Mouse (Mus musculus): ENCODE data around the gene Gm17078. TPM values are rescaled to one million over a fixed set of nuclear protein-coding genes. Genes with fewer than 3 reads are reported as not detected.

Gene Gm17078
- polyA plus RNA-seq (2012; rRNA removed): not detected in 2 replicates

DNA sequence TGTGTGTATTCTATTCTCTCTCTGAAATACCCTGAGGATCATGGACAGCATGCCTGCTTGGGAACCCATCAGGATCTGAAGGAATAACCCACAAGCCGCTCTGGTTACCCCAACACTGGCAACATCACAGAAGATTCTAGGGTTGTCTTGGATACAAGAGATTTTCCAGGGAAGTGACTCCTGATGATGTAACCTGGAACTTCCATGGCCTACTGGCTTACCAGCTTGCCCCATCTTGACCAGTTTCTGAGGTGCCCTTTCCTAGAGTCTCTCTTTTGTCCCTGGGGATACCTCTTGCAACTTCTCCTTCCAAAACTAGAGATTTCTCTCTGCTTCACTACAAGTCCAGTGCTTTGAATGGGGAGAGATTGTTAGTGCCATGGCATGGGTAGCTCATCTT lies at the start of gene Gm17078:
TSS of gene Gm17078 (minus strand) at position 101 of the 400 bp plus-strand sequence.

DNA sequence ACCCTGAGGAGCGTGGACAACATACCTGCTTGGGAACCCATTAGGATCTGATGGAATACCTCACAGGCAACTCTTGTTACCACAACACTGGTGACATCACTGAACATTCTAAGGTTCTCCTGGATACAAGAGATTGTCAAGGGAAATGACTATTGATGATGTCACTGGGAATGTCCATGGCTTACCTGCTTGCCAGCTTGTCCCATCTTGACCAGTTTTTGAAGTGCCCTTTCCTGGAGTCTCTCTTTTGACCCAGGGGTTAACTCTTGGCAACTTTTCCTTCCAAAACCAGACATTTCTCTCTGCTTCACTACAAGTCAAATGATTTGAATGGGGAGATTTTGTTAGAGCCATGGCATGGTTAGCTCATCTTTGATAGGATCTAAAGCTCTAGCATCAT lies 24.5 kb upstream of the Gm17078 start, which contains the start of gene Gm4181:
TSS of gene Gm4181 (minus strand) at position 101 of the 400 bp plus-strand sequence.

DNA sequence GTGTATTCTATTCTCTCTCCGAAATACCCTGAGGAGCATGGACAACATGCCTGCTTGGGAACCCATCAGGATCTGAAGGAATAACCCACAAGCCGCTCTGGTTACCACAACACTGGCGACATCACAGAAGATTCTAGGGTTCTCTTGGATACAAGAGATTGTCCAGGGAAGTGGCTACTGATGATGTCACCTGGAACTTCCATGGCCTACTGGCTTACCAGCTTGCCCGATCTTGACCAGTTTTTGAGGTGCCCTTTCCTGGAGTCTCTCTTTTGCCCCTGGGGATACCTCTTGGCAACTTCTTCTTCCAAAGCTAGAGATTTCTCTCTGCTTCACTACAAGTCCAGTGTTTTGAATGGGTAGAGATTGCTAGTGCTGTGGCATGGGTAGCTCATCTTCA lies 19.1 kb downstream of the Gm17078 start, which contains the start of gene Gm17174:
TSS of gene Gm17174 (minus strand) at position 101 of the 400 bp plus-strand sequence.

DNA sequence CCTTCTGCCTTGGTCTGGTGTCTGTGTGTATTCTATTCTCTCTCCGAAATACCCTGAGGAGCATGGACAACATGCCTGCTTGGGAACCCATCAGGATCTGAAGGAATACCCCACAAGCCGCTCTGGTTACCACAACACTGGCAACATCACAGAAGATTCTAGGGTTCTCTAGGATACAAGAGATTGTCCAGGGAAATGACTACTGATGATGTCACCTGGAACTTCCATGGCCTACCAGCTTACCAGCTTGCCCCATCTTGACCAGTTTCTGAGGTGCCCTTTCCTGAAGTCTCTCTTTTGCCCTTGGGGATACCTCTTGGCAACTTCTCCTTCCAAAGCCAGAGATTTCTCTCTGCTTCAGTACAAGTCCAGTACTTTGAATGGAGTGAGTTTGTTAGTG lies 37.1 kb downstream of the Gm17078 start, which contains the start of gene Gm17175:
TSS of gene Gm17175 (minus strand) at position 101 of the 400 bp plus-strand sequence.

Other genes starting within 250 kb of the Gm17078 start
- not detected in 2 replicates for gene Gm7247, start 249.6 kb downstream of the Gm17078 start, polyA plus RNA-seq (2012; rRNA removed)
- gene Vmn2r88, start 200.5 kb downstream of the Gm17078 start, polyA plus RNA-seq (2012; rRNA removed): not detected in 2 replicates
- not detected in 2 replicates for gene Vmn2r89, start 159.5 kb downstream of the Gm17078 start, polyA plus RNA-seq (2012; rRNA removed)
- gene Gm5622, start 58.5 kb downstream of the Gm17078 start, polyA plus RNA-seq (2012; rRNA removed): not detected in 2 replicates
- not detected in 2 replicates for gene Gm17175, start 37.2 kb downstream of the Gm17078 start, polyA plus RNA-seq (2012; rRNA removed)
- not detected in 2 replicates for gene Gm17174, start 19.2 kb downstream of the Gm17078 start, polyA plus RNA-seq (2012; rRNA removed)
- not detected in 2 replicates for gene Gm4181, start 24.4 kb upstream of the Gm17078 start, polyA plus RNA-seq (2012; rRNA removed)
- not detected in 2 replicates for gene Gm17079, start 84.2 kb upstream of the Gm17078 start, polyA plus RNA-seq (2012; rRNA removed)
- not detected in 2 replicates for gene Gm5800, start 105.9 kb upstream of the Gm17078 start, polyA plus RNA-seq (2012; rRNA removed)
- gene Ang4, start 162.3 kb upstream of the Gm17078 start, polyA plus RNA-seq (2012; rRNA removed): not detected in 2 replicates
- gene AY358078, start 188.7 kb upstream of the Gm17078 start, polyA plus RNA-seq (2012; rRNA removed): not detected in 2 replicates
- gene Ear6, start 242.4 kb upstream of the Gm17078 start, polyA plus RNA-seq (2012; rRNA removed): not detected in 2 replicates

Measured in stomach, adult 2 months (tissue).